In genomic region chr1:93668791-93669548, GRCm38 (mm10) we compare ENCODE assay signal across 7 mouse cellular contexts. TPM values are rescaled to one million over a fixed set of nuclear protein-coding genes. Genes with fewer than 3 reads are reported as not detected.
DNase-seq lines count a peak whose midpoint lies in the region; ATAC-seq lines count a peak whose summit lies in the region.

No protein-coding gene starts in this region.

- 8% methylated on average over 17 of the region's 17 CpGs for WGBS in intestine, embryonic 14.5 days
- WGBS in limb, embryonic 13.5 days = 9% methylated on average over 17 of the region's 17 CpGs
- WGBS in midbrain, embryonic 14.5 days = 11% methylated on average over 16 of the region's 17 CpGs

- H3K4me1 ChIP-seq in intestine, embryonic 14.5 days (replicated peaks; ENCODE audit: control insufficient read depth, insufficient read depth, low read length) = 0 out of 2 replicates have a peak, but pooled peaks cover 2% of the 10 kb centered on the region
- H3K4me1 ChIP-seq in limb, embryonic 13.5 days = peaks cover 10% of the 10 kb centered on the region
- peaks cover 9% of the 10 kb centered on the region; the same call in 1 of the 2 replicates for H3K4me1 ChIP-seq in midbrain, embryonic 14.5 days (ENCODE audit: control insufficient read depth, insufficient read depth, low read length)

- ATAC-seq in intestine, embryonic 14.5 days (replicated peaks; ENCODE audit: low FRiP score, low TSS enrichment, low read depth) = peak; percentile 86
- ATAC-seq in limb, embryonic 13.5 days (ENCODE audit: low FRiP score, low read depth) = peak; percentile 85
- ATAC-seq in midbrain, embryonic 14.5 days (ENCODE audit: low FRiP score, low TSS enrichment) = peak; percentile 84

- H3K4me3 ChIP-seq in intestine, embryonic 14.5 days (ENCODE audit: low read depth, low read length) = peak overlapping the region; percentile 29
- peak overlapping the region; percentile 37 for H3K4me3 ChIP-seq in limb, embryonic 13.5 days
- peak overlapping the region; percentile 29 for H3K4me3 ChIP-seq in midbrain, embryonic 14.5 days (replicated peaks; ENCODE audit: low read depth, low read length)

- no peaks in the 10 kb centered on the region for H3K27me3 ChIP-seq in intestine, embryonic 14.5 days (replicated peaks; ENCODE audit: control insufficient read depth, insufficient read depth, low read length)
- H3K27me3 ChIP-seq in limb, embryonic 13.5 days = no peaks in the 10 kb centered on the region
- H3K27me3 ChIP-seq in midbrain, embryonic 14.5 days (ENCODE audit: control insufficient read depth, insufficient read depth, low read length) = no peaks in the 10 kb centered on the region

- no peaks in the 10 kb centered on the region for H3K9me3 ChIP-seq in intestine, embryonic 14.5 days (ENCODE audit: control insufficient read depth, low read length)
- H3K9me3 ChIP-seq in limb, embryonic 13.5 days = no peaks in the 10 kb centered on the region
- H3K9me3 ChIP-seq in midbrain, embryonic 14.5 days (ENCODE audit: control insufficient read depth, low read length) = no peaks in the 10 kb centered on the region

- peak; percentile 88 for DNase-seq in adrenal gland, adult 2 months
- peak; percentile 89 for DNase-seq in embryo, embryonic 10.5 days (ENCODE audit: low spot score)
- peak; percentile 65 to 80 for DNase-seq in gastrocnemius, postnatal 36 days
- DNase-seq in intestine, embryonic 14.5 days (ENCODE audit: low spot score) = peak; percentile 79
- peak; percentile 84 for DNase-seq in midbrain, embryonic 14.5 days
- peak; percentile 21 for DNase-seq in spleen, adult 12 weeks (ENCODE audit: low spot score)

- intact Hi-C loops in gastrocnemius, postnatal 36 days (cut with DNase I) = loop anchor here (5.0 kb wide), 2 partner anchors 58 to 133 kb away; partner anchors contain the start of genes Dtymk and Ing5

- peak overlapping the region; percentile 32 for H3K9ac ChIP-seq in intestine, embryonic 14.5 days (ENCODE audit: low read length)
- H3K9ac ChIP-seq in limb, embryonic 13.5 days = peak overlapping the region; percentile 55
- H3K9ac ChIP-seq in midbrain, embryonic 14.5 days (replicated peaks; ENCODE audit: low read length) = peak overlapping the region; percentile 57

- H3K36me3 ChIP-seq in intestine, embryonic 14.5 days (ENCODE audit: control insufficient read depth, insufficient read depth, low read length) = no peaks in the 10 kb centered on the region
- H3K36me3 ChIP-seq in limb, embryonic 13.5 days = no peaks in the 10 kb centered on the region
- no peaks in the 10 kb centered on the region for H3K36me3 ChIP-seq in midbrain, embryonic 14.5 days (ENCODE audit: control insufficient read depth, insufficient read depth, low read length)

- H3K4me2 ChIP-seq in intestine, embryonic 14.5 days (ENCODE audit: low read length) = peak overlapping the region; percentile 57
- peak overlapping the region; percentile 63 for H3K4me2 ChIP-seq in limb, embryonic 13.5 days (replicated peaks)
- peak overlapping the region; percentile 56 for H3K4me2 ChIP-seq in midbrain, embryonic 14.5 days (ENCODE audit: low read length)

- H3K27ac ChIP-seq in intestine, embryonic 14.5 days (ENCODE audit: low read depth) = peak overlapping the region; percentile 47
- no peak overlapping the region for H3K27ac ChIP-seq in limb, embryonic 13.5 days
- H3K27ac ChIP-seq in midbrain, embryonic 14.5 days (replicated peaks; ENCODE audit: low read depth, low read length) = peak overlapping the region; percentile 63

RNA-seq across cellular contexts. Expression of gene Stk25, which starts 10.5 kb away (rescaled TPM):
- 100 to 1,000 TPM; 115 to 140 TPM for total RNA-seq in adrenal gland, adult 2 months (2021)
- polyA plus RNA-seq in adrenal gland, adult 2 months (2012; rRNA removed) = 65.7 and 66.4 TPM in 2 replicates
- total RNA-seq in gastrocnemius, postnatal 36 days (2021) = 10 to 100 TPM; 81.8 to 87.7 TPM
- 179 and 195 TPM in 2 replicates for polyA plus RNA-seq in intestine, embryonic 14.5 days (2014; fragmentation: Nextera tagmentation; extraction: Ambion mirVana)
- 200 and 212 TPM in 2 replicates for polyA plus RNA-seq in limb, embryonic 13.5 days (2015; fragmentation: Nextera tagmentation; extraction: Ambion mirVana)
- polyA plus RNA-seq in midbrain, embryonic 14.5 days (2014; fragmentation: Nextera tagmentation; extraction: Ambion mirVana) = 357 and 370 TPM in 2 replicates

RNA-seq across cellular contexts. Expression of gene Bok, which starts 16.5 kb away (rescaled TPM):
- 10 to 100 TPM in 1 of 2 experiments, 1 to 10 TPM in 1; 8.9 to 16.4 TPM for total RNA-seq in adrenal gland, adult 2 months (2021)
- polyA plus RNA-seq in adrenal gland, adult 2 months (2012; rRNA removed) = 54.5 and 93.1 TPM in 2 replicates
- 1 to 10 TPM; 1.2 to 1.8 TPM for total RNA-seq in gastrocnemius, postnatal 36 days (2021)
- 46.5 and 51.3 TPM in 2 replicates for polyA plus RNA-seq in intestine, embryonic 14.5 days (2014; fragmentation: Nextera tagmentation; extraction: Ambion mirVana)
- 25.5 and 26.5 TPM in 2 replicates for polyA plus RNA-seq in limb, embryonic 13.5 days (2015; fragmentation: Nextera tagmentation; extraction: Ambion mirVana)
- 77.6 and 87.4 TPM in 2 replicates for polyA plus RNA-seq in midbrain, embryonic 14.5 days (2014; fragmentation: Nextera tagmentation; extraction: Ambion mirVana)

Comparison
In these comparisons a context has a peak if more than half of its experiments do, and no peak if none do; other contexts are left out.
1. DNase-seq: peak in every context shown above with its lines; median percentile 89 in embryo, embryonic 10.5 days; 88 in adrenal gland, adult 2 months; 84 in midbrain, embryonic 14.5 days; 79 in intestine, embryonic 14.5 days; 72 in gastrocnemius, postnatal 36 days; 21 in spleen, adult 12 weeks.